In the genomic region with DNA sequence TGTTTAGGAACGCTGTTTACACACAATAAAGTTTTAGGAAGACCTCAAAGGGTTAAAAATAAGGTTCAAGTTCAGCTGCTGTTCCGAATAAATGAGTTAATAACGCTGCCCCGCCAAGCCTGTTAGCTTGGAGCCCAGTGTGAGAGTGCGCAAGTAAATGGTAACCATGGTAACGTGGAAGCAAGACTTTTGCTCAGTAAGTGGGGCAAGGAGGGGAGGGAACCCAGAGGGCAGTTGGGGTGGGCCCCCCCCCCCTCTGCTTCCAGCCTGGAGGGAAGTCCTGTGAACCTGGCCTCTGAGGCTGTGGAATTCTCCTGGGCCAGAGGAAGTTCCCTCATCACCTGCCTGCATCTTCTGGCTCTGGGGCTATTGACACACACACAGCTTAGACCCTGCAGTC, we compare ENCODE assay signal across 25 mouse cellular contexts. TPM values are rescaled to one million over a fixed set of nuclear protein-coding genes. Genes with fewer than 3 reads are reported as not detected.
DNase-seq lines count a peak whose midpoint lies in the region; ATAC-seq lines count a peak whose summit lies in the region.
"Had no signal": no experiment of that assay in that cellular context is flagged by ENCODE, and none has a peak within 500 bp of the region (broad histone marks: within the 10 kb centered on the region; RNA-seq: fewer than 3 reads in every experiment).

No protein-coding gene starts in this region.

- no peaks in the 10 kb centered on the region for H3K36me3 ChIP-seq in forebrain, embryonic 14.5 days (ENCODE audit: control insufficient read depth, insufficient read depth, low read length)
- no peaks in the 10 kb centered on the region for H3K36me3 ChIP-seq in forebrain, embryonic 10.5 days (replicated peaks)
- H3K36me3 ChIP-seq in embryonic facial prominence, embryonic 14.5 days (ENCODE audit: control insufficient read depth, insufficient read depth, low read length): no peaks in the 10 kb centered on the region
- no peaks in the 10 kb centered on the region for H3K36me3 ChIP-seq in midbrain, embryonic 14.5 days (ENCODE audit: control insufficient read depth, insufficient read depth, low read length)
- H3K36me3 ChIP-seq: embryonic facial prominence, embryonic 15.5 days; stomach, embryonic 15.5 days had no signal

- peaks cover 32% of the 10 kb centered on the region for H3K4me1 ChIP-seq in forebrain, embryonic 14.5 days (ENCODE audit: control insufficient read depth, insufficient read depth, low read length)
- H3K4me1 ChIP-seq in forebrain, embryonic 10.5 days: peaks cover 53% of the 10 kb centered on the region
- no peaks in the 10 kb centered on the region for H3K4me1 ChIP-seq in embryonic facial prominence, embryonic 14.5 days (ENCODE audit: control insufficient read depth, insufficient read depth, low read length)
- H3K4me1 ChIP-seq in midbrain, embryonic 14.5 days (ENCODE audit: control insufficient read depth, insufficient read depth, low read length): peaks cover 46% of the 10 kb centered on the region

- no peaks in the 10 kb centered on the region for H3K9me3 ChIP-seq in forebrain, embryonic 14.5 days (replicated peaks; ENCODE audit: control insufficient read depth, low read length)
- H3K9me3 ChIP-seq in forebrain, embryonic 10.5 days: no peaks in the 10 kb centered on the region
- no peaks in the 10 kb centered on the region for H3K9me3 ChIP-seq in embryonic facial prominence, embryonic 14.5 days (ENCODE audit: control insufficient read depth, low read length)
- H3K9me3 ChIP-seq in midbrain, embryonic 14.5 days (ENCODE audit: control insufficient read depth, low read length): no peaks in the 10 kb centered on the region
- H3K9me3 ChIP-seq: embryonic facial prominence, embryonic 15.5 days; stomach, embryonic 15.5 days had no signal

- WGBS in forebrain, embryonic 14.5 days: 19% methylated on average over 6 of the region's 6 CpGs
- WGBS in forebrain, embryonic 10.5 days: 51% methylated on average over 6 of the region's 6 CpGs
- 36% methylated on average over 6 of the region's 6 CpGs for WGBS in embryonic facial prominence, embryonic 14.5 days
- WGBS in midbrain, embryonic 14.5 days: 19% methylated on average over 6 of the region's 6 CpGs

- H3K27ac ChIP-seq in forebrain, embryonic 14.5 days (ENCODE audit: low read depth, low read length): peak overlapping the region; percentile 85
- no peak overlapping the region for H3K27ac ChIP-seq in forebrain, embryonic 10.5 days
- H3K27ac ChIP-seq in embryonic facial prominence, embryonic 14.5 days (replicated peaks; ENCODE audit: low read depth, low read length): no peak overlapping the region
- peak overlapping the region; percentile 93 for H3K27ac ChIP-seq in midbrain, embryonic 14.5 days (replicated peaks; ENCODE audit: low read depth, low read length)
- H3K27ac ChIP-seq: embryonic facial prominence, embryonic 15.5 days; gastrocnemius, adult 2 months; stomach, embryonic 15.5 days had no signal

- H3K4me2 ChIP-seq in forebrain, embryonic 14.5 days (ENCODE audit: low read length): no peak overlapping the region
- no peak overlapping the region for H3K4me2 ChIP-seq in embryonic facial prominence, embryonic 14.5 days (ENCODE audit: low read depth, low read length)
- H3K4me2 ChIP-seq in midbrain, embryonic 14.5 days (ENCODE audit: low read length): peak overlapping the region; percentile 31
- H3K4me2 ChIP-seq: embryonic facial prominence, embryonic 15.5 days; heart, embryonic 11.5 days; stomach, embryonic 15.5 days had no signal

- H3K4me3 ChIP-seq in forebrain, embryonic 14.5 days (ENCODE audit: low read depth, low read length): no peak overlapping the region
- H3K4me3 ChIP-seq in forebrain, embryonic 10.5 days: no peak overlapping the region
- H3K4me3 ChIP-seq in embryonic facial prominence, embryonic 14.5 days (ENCODE audit: low read depth, low read length): no peak overlapping the region
- H3K4me3 ChIP-seq in midbrain, embryonic 14.5 days (replicated peaks; ENCODE audit: low read depth, low read length): no peak overlapping the region
- H3K4me3 ChIP-seq: embryonic facial prominence, embryonic 15.5 days; gastrocnemius, adult 2 months; stomach, embryonic 15.5 days had no signal

- no peaks in the 10 kb centered on the region for H3K27me3 ChIP-seq in forebrain, embryonic 14.5 days (replicated peaks; ENCODE audit: control insufficient read depth, insufficient read depth, low read length)
- H3K27me3 ChIP-seq in forebrain, embryonic 10.5 days (ENCODE audit: poor library complexity, severe bottlenecking): peaks cover 41% of the 10 kb centered on the region
- peaks cover 7% of the 10 kb centered on the region for H3K27me3 ChIP-seq in embryonic facial prominence, embryonic 14.5 days (replicated peaks; ENCODE audit: control insufficient read depth, insufficient read depth, low read length)
- H3K27me3 ChIP-seq in midbrain, embryonic 14.5 days (ENCODE audit: control insufficient read depth, insufficient read depth, low read length): 0 out of 2 replicates have a peak, but pooled peaks cover 5% of the 10 kb centered on the region

- H3K9ac ChIP-seq in forebrain, embryonic 14.5 days (ENCODE audit: low read length): no peak overlapping the region
- H3K9ac ChIP-seq in embryonic facial prominence, embryonic 14.5 days (ENCODE audit: low read depth, low read length): no peak overlapping the region
- no peak overlapping the region for H3K9ac ChIP-seq in midbrain, embryonic 14.5 days (replicated peaks; ENCODE audit: low read length)
- H3K9ac ChIP-seq: embryonic facial prominence, embryonic 15.5 days; stomach, embryonic 15.5 days had no signal

- peak; percentile 72 for DNase-seq in forebrain, embryonic 14.5 days (ENCODE audit: low spot score)
- no peak for DNase-seq in forebrain, embryonic 10.5 days (ENCODE audit: extremely low spot score, low spot score)
- DNase-seq in R1 (ENCODE audit: low read depth, low spot score): peak; percentile 21
- DNase-seq in embryonic facial prominence, embryonic 14.5 days (ENCODE audit: low spot score): peak; percentile 20
- peak; percentile 72 for DNase-seq in midbrain, embryonic 14.5 days
- DNase-seq in frontal cortex, postnatal 36 days (ENCODE audit: low spot score in 2 of 2): no peak
- DNase-seq in thymus, postnatal 36 days: no peak
- DNase-seq: B cell, adult 2 months; cerebellum, adult 9-10 months; gastrocnemius, adult 2 months; heart, postnatal 10 days; kidney, adult 2 months; kidney, postnatal 14 days; liver; right cerebral cortex, postnatal 25 days; thymus, adult 18-20 months had no signal

- ATAC-seq in forebrain, embryonic 14.5 days: no peak
- no peak for ATAC-seq in embryonic facial prominence, embryonic 14.5 days (ENCODE audit: low read depth)
- no peak for ATAC-seq in midbrain, embryonic 14.5 days (ENCODE audit: low FRiP score, low TSS enrichment)
- ATAC-seq in frontal cortex, adult (ENCODE audit: low TSS enrichment): no peak
- ATAC-seq: inflammation-experienced regulatory T-cells, adult 6 months; lung, postnatal 0 days had no signal

RNA-seq across cellular contexts. Expression of gene Arhgap40, which starts 47.3 kb away (rescaled TPM):
- polyA plus RNA-seq in forebrain, embryonic 14.5 days (2014; fragmentation: Nextera tagmentation; extraction: Ambion mirVana): 0.44 and 0.48 TPM in 2 replicates
- 0.28 and 0.62 TPM in 2 replicates for polyA plus RNA-seq in forebrain, embryonic 10.5 days (2016; fragmentation: Nextera tagmentation; extraction: Ambion mirVana)
- 1.6 and 2.6 TPM in 2 replicates for polyA plus RNA-seq in embryonic facial prominence, embryonic 14.5 days (2014; fragmentation: Nextera tagmentation; extraction: Ambion mirVana)
- polyA plus RNA-seq in midbrain, embryonic 14.5 days (2014; fragmentation: Nextera tagmentation; extraction: Ambion mirVana): 0.57 and 0.87 TPM in 2 replicates
- polyA plus RNA-seq: heart, embryonic 11.5 days; inflammation-experienced regulatory T-cells, adult 6 months; liver, embryonic 16.5 days; spleen, adult 2 months had no signal

RNA-seq across cellular contexts. Expression of gene Slc32a1, which starts 50.6 kb away (rescaled TPM):
- polyA plus RNA-seq in forebrain, embryonic 14.5 days (2014; fragmentation: Nextera tagmentation; extraction: Ambion mirVana): 4.6 and 6.4 TPM in 2 replicates
- 0.14 and 0.47 TPM in 2 replicates for polyA plus RNA-seq in forebrain, embryonic 10.5 days (2016; fragmentation: Nextera tagmentation; extraction: Ambion mirVana)
- polyA plus RNA-seq in embryonic facial prominence, embryonic 14.5 days (2014; fragmentation: Nextera tagmentation; extraction: Ambion mirVana): 0.07 TPM in 1 of 2 replicates, not detected in the other
- polyA plus RNA-seq in midbrain, embryonic 14.5 days (2014; fragmentation: Nextera tagmentation; extraction: Ambion mirVana): 7.6 and 8.6 TPM in 2 replicates
- polyA plus RNA-seq: inflammation-experienced regulatory T-cells, adult 6 months; kidney, adult 2 months; liver, embryonic 16.5 days; lung, postnatal 0 days; stomach, embryonic 15.5 days had no signal

RNA-seq across cellular contexts. Expression of gene Adig, which starts 57.5 kb away (rescaled TPM):
- polyA plus RNA-seq in forebrain, embryonic 14.5 days (2014; fragmentation: Nextera tagmentation; extraction: Ambion mirVana): not detected in 2 replicates
- not detected in 2 replicates for polyA plus RNA-seq in forebrain, embryonic 10.5 days (2016; fragmentation: Nextera tagmentation; extraction: Ambion mirVana)
- 0.55 and 1.3 TPM in 2 replicates for polyA plus RNA-seq in embryonic facial prominence, embryonic 14.5 days (2014; fragmentation: Nextera tagmentation; extraction: Ambion mirVana)
- polyA plus RNA-seq in midbrain, embryonic 14.5 days (2014; fragmentation: Nextera tagmentation; extraction: Ambion mirVana): not detected in 2 replicates
- polyA plus RNA-seq: heart, embryonic 11.5 days; inflammation-experienced regulatory T-cells, adult 6 months; liver, embryonic 16.5 days; neural tube, embryonic 14.5 days had no signal

Comparison
In these comparisons a context has a peak if more than half of its experiments do, and no peak if none do; other contexts are left out.
1. DNase-seq: peak in forebrain, embryonic 14.5 days (single experiment), R1 (single experiment), embryonic facial prominence, embryonic 14.5 days (single experiment) and midbrain, embryonic 14.5 days (single experiment); none in forebrain, embryonic 10.5 days (single experiment), frontal cortex, postnatal 36 days (0 of 2) and thymus, postnatal 36 days (0 of 2).
2. H3K27ac ChIP-seq: peak in forebrain, embryonic 14.5 days (single experiment) and midbrain, embryonic 14.5 days (single experiment); none in forebrain, embryonic 10.5 days (single experiment) and embryonic facial prominence, embryonic 14.5 days (single experiment).